Mouse (Mus musculus): Measurements from ENCODE around the gene Tcirg1. TPM values are rescaled to one million over a fixed set of nuclear protein-coding genes. Genes with fewer than 3 reads are reported as not detected.

Tcirg1 gene
- polyA plus RNA-seq, 1 experiment from 2014 or later = 12.4 TPM

DNA sequence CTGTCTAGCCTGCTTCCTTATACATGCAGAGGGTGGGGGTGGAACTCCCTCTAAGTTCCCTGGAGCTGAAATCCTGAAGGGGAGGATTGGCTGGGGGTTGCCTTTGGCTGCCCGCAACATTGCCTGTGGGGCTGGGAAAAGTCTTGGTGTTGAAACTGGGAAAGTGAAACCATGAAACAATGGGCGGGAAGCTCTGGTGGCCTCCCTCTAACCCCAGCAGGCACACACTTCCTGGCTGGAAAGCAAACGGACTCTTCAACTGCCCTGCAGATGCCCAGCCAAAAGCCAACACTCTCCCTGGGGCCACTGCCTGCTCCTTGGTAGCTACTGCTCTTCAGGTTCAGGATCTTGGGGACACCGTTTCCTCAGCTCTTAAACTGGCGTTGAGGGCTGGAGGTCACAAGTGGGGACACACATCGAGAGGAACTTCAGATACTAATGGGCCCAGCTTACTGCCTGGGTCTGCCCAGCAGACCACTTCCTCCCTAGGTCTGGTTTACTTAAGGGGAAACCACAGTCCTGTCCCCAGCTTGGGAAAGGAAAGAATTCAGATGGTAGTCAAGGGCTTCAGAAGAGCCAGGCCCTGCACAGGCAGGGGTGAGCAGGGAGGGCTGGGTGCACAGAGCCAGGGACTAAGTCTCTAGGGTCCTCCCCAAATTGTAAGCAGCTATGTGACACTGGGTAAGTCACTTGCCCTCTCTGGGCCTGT, 1.5 kb downstream of the Tcirg1 start:
- Histone ChIP-seq H3K9ac (no peak overlapping the region), H3K9me3 (no peaks in the 10 kb centered on the region), H3K27ac (0 out of 2 replicates have a peak overlapping the region, but pooled peaks have one; percentile 31), H3K36me3 (replicated peaks) (peaks cover 28% of the 10 kb centered on the region), H3K4me1 (peaks cover 32% of the 10 kb centered on the region), H3K4me2 (0 out of 2 replicates have a peak overlapping the region, but pooled peaks have one; percentile 4), H3K27me3 (peaks cover 9% of the 10 kb centered on the region; the same call in 1 of the 2 replicates), H3K4me3 (replicated peaks) (no peak overlapping the region)
- no peak for ATAC-seq (ENCODE audit: low FRiP score)
- WGBS = 54% methylated on average over 6 of the region's 6 CpGs

GRCm38 (mm10) chr19:3904363-3904675, 2.6 kb downstream of the Tcirg1 start:
- ATAC-seq (ENCODE audit: low FRiP score) = no peak
- Histone ChIP-seq H3K27me3 (peaks cover 9% of the 10 kb centered on the region; the same call in 1 of the 2 replicates), H3K9me3 (no peaks in the 10 kb centered on the region), H3K4me3 (replicated peaks) (no peak overlapping the region), H3K27ac (no peak overlapping the region), H3K4me2 (no peak overlapping the region), H3K36me3 (replicated peaks) (peaks cover 17% of the 10 kb centered on the region), H3K9ac (no peak overlapping the region), H3K4me1 (peaks cover 32% of the 10 kb centered on the region)
- WGBS = 65% methylated on average over 10 of the region's 10 CpGs

DNA sequence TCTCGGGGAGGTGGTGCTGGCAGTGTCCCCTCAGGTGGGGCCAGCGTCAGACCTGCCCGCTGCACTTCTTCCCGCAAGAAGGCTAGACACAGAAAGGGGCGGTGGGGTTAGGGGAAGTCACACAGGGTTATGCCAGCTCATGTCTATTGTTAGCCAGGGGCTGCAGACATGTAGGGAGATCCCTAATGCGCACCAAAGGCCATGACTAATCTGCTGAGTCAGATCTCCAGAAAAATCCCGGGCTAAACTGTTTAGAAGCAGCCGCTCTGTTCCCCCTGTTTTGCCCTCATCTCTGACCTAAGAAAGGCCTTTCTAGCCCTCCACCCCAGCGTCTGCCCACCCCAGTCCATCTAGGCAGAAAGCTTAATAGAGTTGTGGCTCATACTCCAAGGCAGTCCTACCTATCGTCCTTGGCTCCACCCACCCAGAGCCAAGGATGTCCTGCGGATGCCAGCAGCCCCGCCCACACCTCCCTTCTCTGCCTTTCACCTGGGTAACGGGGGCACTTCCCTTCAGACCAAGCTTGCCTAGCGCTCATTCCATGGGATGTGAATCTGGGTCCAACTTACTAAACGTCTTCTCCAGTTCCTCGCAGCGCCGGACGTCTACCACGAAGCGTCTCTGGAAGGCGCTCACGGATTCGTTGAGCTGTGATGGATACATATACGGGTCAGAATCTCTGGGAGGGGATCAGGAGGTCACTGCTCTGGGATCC, 3.1 kb downstream of the Tcirg1 start:
- Histone ChIP-seq H3K4me1 (peaks cover 32% of the 10 kb centered on the region), H3K4me3 (replicated peaks) (no peak overlapping the region), H3K27me3 (peaks cover 9% of the 10 kb centered on the region; the same call in 1 of the 2 replicates), H3K36me3 (replicated peaks) (peaks cover 12% of the 10 kb centered on the region), H3K27ac (no peak overlapping the region), H3K9ac (no peak overlapping the region), H3K9me3 (no peaks in the 10 kb centered on the region), H3K4me2 (no peak overlapping the region)
- WGBS = 56% methylated on average over 25 of the region's 25 CpGs
- ATAC-seq (ENCODE audit: low FRiP score) = no peak

- Histone ChIP-seq H3K9me3 (no peaks in the 10 kb centered on the region), H3K4me3 (replicated peaks) (no peak overlapping the region), H3K9ac (no peak overlapping the region), H3K4me2 (no peak overlapping the region), H3K4me1 (peaks cover 32% of the 10 kb centered on the region), H3K27me3 (peaks cover 9% of the 10 kb centered on the region; the same call in 1 of the 2 replicates), H3K27ac (no peak overlapping the region), H3K36me3 (replicated peaks) (0 out of 2 replicates have a peak, but pooled peaks cover 4% of the 10 kb centered on the region)
- WGBS = 77% methylated on average over 12 of the region's 12 CpGs
- ATAC-seq (ENCODE audit: low FRiP score) = no peak
Measured at GRCm38 (mm10) chr19:3902966-3903365, 4.0 kb downstream of the Tcirg1 start.

DNA sequence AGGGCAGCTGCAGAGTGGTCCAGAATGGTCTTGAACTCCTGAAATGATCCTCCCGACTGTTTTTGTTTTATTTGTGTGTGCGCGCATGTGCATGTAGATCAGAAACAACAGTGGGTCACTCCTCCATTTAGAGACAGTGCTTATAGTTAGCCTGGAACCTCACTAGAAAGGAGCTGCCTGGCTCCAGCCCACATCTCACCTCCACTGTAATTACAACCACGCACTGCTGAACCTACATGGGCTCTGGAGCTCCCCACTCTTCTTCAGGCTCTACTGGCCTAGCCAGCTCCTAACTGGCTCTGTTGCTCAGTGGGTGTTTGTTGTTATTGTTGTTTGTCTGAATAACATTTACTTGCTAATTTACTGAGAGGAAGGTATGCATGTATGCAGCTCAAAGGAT, 7.3 kb downstream of the Tcirg1 start:
- Histone ChIP-seq H3K4me1 (peaks cover 20% of the 10 kb centered on the region), H3K27ac (no peak overlapping the region), H3K9me3 (no peaks in the 10 kb centered on the region), H3K4me3 (replicated peaks) (no peak overlapping the region), H3K9ac (no peak overlapping the region), H3K4me2 (no peak overlapping the region), H3K27me3 (no peaks in the 10 kb centered on the region), H3K36me3 (replicated peaks) (peaks cover 27% of the 10 kb centered on the region)
- 92% methylated on average over 4 of the region's 4 CpGs for WGBS
- ATAC-seq (ENCODE audit: low FRiP score) = no peak

DNA sequence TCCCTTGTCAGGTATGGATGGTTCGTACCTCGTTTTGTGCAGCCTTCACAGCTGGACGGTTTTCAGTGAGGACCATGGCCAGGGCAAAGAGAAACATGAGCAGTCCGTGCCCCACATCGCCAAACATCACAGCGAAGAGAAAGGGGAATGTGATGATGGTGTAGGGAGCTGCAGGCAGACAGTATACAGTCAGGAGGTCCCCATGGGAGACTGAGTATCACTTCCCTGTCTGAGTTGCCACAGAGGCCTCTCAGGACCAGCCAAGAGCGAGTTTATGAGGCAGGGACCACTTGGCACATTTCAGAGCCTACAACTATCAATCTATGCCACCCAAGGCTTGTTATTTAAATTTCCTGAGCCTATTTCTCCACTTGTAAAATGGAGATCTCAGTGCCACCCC, 8.0 kb downstream of the Tcirg1 start:
- Histone ChIP-seq H3K4me1 (peaks cover 20% of the 10 kb centered on the region), H3K4me2 (no peak overlapping the region), H3K9me3 (no peaks in the 10 kb centered on the region), H3K36me3 (replicated peaks) (peaks cover 34% of the 10 kb centered on the region), H3K4me3 (replicated peaks) (no peak overlapping the region), H3K9ac (no peak overlapping the region), H3K27me3 (no peaks in the 10 kb centered on the region), H3K27ac (no peak overlapping the region)
- WGBS = 80% methylated on average over 7 of the region's 7 CpGs
- ATAC-seq (ENCODE audit: low FRiP score) = no peak

- no peak overlapping the region for H3K9ac ChIP-seq
- H3K4me1 ChIP-seq = peaks cover 15% of the 10 kb centered on the region
- H3K4me2 ChIP-seq = no peak overlapping the region
- H3K27me3 ChIP-seq = no peaks in the 10 kb centered on the region
- ATAC-seq (ENCODE audit: low FRiP score) = no peak
- peaks cover 48% of the 10 kb centered on the region for H3K36me3 ChIP-seq (replicated peaks)
- H3K9me3 ChIP-seq = no peaks in the 10 kb centered on the region
- H3K27ac ChIP-seq = no peak overlapping the region
- no peak overlapping the region for H3K4me3 ChIP-seq (replicated peaks)
- WGBS = 91% methylated on average over 5 of the region's 5 CpGs
Measured at GRCm38 (mm10) chr19:3897557-3897956, 9.4 kb downstream of the Tcirg1 start.

DNA sequence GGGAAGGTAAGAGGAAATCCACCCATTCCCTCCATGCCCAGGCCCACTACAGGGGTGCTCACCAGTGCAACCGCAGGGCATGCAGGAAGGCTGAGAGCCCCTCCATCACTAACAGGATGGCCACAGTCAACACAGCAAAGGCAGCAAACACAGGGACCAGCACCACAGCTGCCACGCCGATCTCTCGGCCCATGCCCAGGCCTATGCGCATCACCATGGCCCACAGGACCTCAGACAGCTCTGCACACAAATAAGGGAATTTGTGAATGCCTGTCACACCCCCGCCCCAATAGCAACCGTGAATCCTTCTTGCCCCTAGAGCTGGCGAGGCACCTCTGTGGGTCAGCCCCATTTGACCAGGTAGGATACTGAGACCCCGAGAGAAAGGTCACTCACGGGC, 10.7 kb downstream of the Tcirg1 start:
- 95% methylated on average over 10 of the region's 10 CpGs for WGBS
- peaks cover 61% of the 10 kb centered on the region for H3K36me3 ChIP-seq (replicated peaks)
- H3K27ac ChIP-seq = peak overlapping the region; percentile 66; the same call in 1 of the 2 replicates
- H3K4me2 ChIP-seq = no peak overlapping the region
- no peak for ATAC-seq (ENCODE audit: low FRiP score)
- H3K27me3 ChIP-seq = no peaks in the 10 kb centered on the region
- H3K9me3 ChIP-seq = no peaks in the 10 kb centered on the region
- H3K4me1 ChIP-seq = peaks cover 15% of the 10 kb centered on the region
- no peak overlapping the region for H3K4me3 ChIP-seq (replicated peaks)
- no peak overlapping the region for H3K9ac ChIP-seq

DNA sequence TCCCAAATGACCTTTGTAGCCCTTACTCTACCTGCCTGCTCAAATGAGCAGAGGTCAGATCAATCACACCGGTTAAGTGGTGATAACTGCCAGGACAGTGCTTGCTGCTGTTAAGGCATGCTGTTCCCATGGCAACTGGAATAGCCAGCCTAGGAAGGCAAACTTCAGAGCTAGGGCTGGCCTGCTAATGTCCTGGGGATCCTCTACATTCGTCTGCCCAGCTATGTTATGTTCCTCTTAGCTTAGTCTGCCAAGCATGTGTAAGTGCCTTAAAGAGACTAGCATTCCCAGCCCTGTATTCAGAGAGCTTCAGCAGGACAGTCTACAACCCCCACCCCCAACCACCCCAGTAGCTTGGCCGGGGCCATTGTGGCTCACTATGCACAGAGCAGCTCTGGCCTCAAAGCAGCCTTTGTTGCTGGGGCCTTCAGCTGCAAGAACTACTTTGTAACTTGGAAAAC, 11.7 kb downstream of the Tcirg1 start:
- peaks cover 15% of the 10 kb centered on the region for H3K4me1 ChIP-seq
- peaks cover 70% of the 10 kb centered on the region for H3K36me3 ChIP-seq (replicated peaks)
- no peaks in the 10 kb centered on the region for H3K9me3 ChIP-seq
- H3K4me3 ChIP-seq (replicated peaks) = no peak overlapping the region
- H3K4me2 ChIP-seq = no peak overlapping the region
- WGBS = 23% methylated on average over 3 of the region's 3 CpGs
- peak; percentile 57 for ATAC-seq (ENCODE audit: low FRiP score)
- no peak overlapping the region for H3K9ac ChIP-seq
- no peaks in the 10 kb centered on the region for H3K27me3 ChIP-seq
- H3K27ac ChIP-seq = peak overlapping the region; percentile 66

GRCm38 (mm10) chr19:3894294-3894693, 12.6 kb downstream of the Tcirg1 start:
- H3K27ac ChIP-seq = no peak overlapping the region
- no peak overlapping the region for H3K9ac ChIP-seq
- H3K36me3 ChIP-seq (replicated peaks) = peaks cover 79% of the 10 kb centered on the region
- no peak overlapping the region for H3K4me2 ChIP-seq
- H3K4me3 ChIP-seq (replicated peaks) = no peak overlapping the region
- H3K27me3 ChIP-seq = no peaks in the 10 kb centered on the region
- no peak for ATAC-seq (ENCODE audit: low FRiP score)
- peaks cover 15% of the 10 kb centered on the region for H3K4me1 ChIP-seq
- 94% methylated on average over 2 of the region's 2 CpGs for WGBS
- no peaks in the 10 kb centered on the region for H3K9me3 ChIP-seq

GRCm38 (mm10) chr19:3893545-3894116, 13.3 kb downstream of the Tcirg1 start:
- no peak for ATAC-seq (ENCODE audit: low FRiP score)
- H3K27ac ChIP-seq = no peak overlapping the region
- no peaks in the 10 kb centered on the region for H3K27me3 ChIP-seq
- no peak overlapping the region for H3K9ac ChIP-seq
- 92% methylated on average over 4 of the region's 4 CpGs for WGBS
- H3K4me3 ChIP-seq (replicated peaks) = no peak overlapping the region
- H3K4me1 ChIP-seq = peaks cover 15% of the 10 kb centered on the region
- H3K4me2 ChIP-seq = no peak overlapping the region
- H3K36me3 ChIP-seq (replicated peaks) = peaks cover 84% of the 10 kb centered on the region
- no peaks in the 10 kb centered on the region for H3K9me3 ChIP-seq

DNA sequence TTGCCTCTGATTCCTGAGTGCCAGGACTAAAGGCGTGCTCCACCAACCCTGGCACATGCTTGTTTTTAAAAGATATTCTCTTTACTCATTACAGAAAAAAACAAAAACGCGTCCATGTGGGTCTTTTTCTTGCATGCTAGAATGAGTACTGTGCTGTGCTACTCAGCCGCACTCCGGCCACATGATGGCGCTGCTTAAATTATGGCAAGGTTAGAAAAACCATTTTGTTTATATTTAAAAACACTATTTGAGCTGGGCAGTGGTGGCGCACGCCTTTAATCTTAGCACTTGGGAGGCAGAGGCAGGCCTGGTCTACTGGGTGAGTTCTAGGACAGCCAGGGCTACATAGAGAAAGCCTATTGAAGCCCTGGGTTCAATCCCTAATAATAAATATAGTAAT, 16.8 kb downstream of the Tcirg1 start:
- Histone ChIP-seq H3K4me1 (peaks cover 5% of the 10 kb centered on the region), H3K36me3 (replicated peaks) (peaks cover 84% of the 10 kb centered on the region), H3K4me3 (replicated peaks) (no peak overlapping the region), H3K9me3 (no peaks in the 10 kb centered on the region), H3K27me3 (no peaks in the 10 kb centered on the region), H3K4me2 (no peak overlapping the region), H3K27ac (no peak overlapping the region), H3K9ac (no peak overlapping the region)
- 89% methylated on average over 8 of the region's 8 CpGs for WGBS
- no peak for ATAC-seq (ENCODE audit: low FRiP score)
